Comparison of ENCODE assay signal across 8 mouse cellular contexts in the genomic region with DNA sequence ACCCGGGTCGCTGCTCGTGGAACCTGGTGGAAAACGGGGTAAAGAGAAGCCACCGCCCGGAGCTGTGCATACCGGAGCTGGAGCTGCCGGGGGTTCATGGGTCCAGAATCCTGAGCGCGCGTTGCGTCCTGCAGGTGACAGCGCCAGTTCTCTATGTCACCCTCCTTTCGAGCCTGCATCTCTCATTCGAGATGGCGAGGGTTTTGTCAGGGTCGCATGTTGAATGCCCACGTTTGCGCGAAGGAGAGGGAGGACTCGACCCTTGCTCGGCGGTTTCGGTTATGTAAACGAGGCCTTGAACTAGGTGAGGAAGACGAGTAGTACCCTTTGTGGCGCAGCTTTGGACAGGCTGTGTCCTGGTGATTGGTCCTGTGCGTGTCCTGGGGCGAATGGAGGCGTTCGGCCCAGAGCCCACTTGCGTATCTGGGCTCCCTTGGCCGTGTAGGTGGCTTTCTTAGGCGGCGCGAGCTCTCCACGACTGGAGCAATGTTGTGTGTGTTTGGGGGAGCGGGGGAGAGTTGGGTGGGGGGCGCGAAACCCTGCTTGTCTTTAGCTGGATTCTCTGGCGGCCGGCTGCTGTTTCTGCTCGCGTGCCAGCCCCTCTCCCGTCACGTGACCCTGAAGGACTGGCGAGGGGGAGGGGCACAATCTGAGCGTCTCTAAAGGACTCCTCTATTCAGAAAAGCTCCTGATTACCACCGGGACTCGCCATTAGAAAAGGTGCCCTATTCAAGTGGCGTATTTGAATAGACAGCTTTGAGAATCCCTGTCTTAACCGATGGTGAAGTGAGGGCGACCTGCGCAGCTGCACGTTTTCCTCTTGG. TPM values are rescaled to one million over a fixed set of nuclear protein-coding genes. Genes with fewer than 3 reads are reported as not detected.
A peak's percentile ranks its signal among the peaks of the same experiment; 100 is the strongest.
DNase-seq lines count a peak whose midpoint lies in the region; ATAC-seq and TF ChIP-seq lines count a peak whose summit lies in the region.

No protein-coding gene starts in this region.

- ATAC-seq in CD4-positive, CD25-positive, alpha-beta regulatory T cell, adult 4 months = peak; percentile 14
- ATAC-seq in hematopoietic stem cell, adult 5-6 weeks (replicated peaks in 1 of 2; ENCODE audit: insufficient read depth in 1 of 2, low FRiP score in 2 of 2, low TSS enrichment in 1 of 2, low read depth in 1 of 2, poor library complexity in 2 of 2, severe bottlenecking in 2 of 2) = 0 out of 4 replicates have a peak, but pooled peaks have one; percentile 3 to 6

- H3K27ac ChIP-seq in cerebellum, adult 2 months (ENCODE audit: insufficient read depth, low read length) = peak overlapping the region; percentile 52
- peak overlapping the region; percentile 64 for H3K27ac ChIP-seq in olfactory bulb, adult 2 months (ENCODE audit: insufficient read depth, low read depth, low read length)

- H3K4me3 ChIP-seq in cerebellum, adult 2 months (replicated peaks; ENCODE audit: insufficient read depth, low read depth, low read length) = peak overlapping the region; percentile 63
- H3K4me3 ChIP-seq in lung, adult 2 months (replicated peaks; ENCODE audit: extremely low read depth, low read depth, low read length) = peak overlapping the region; percentile 72
- H3K4me3 ChIP-seq in olfactory bulb, adult 2 months (ENCODE audit: insufficient read depth, low read depth, low read length) = peak overlapping the region; percentile 75

- no peaks in the 10 kb centered on the region for H3K27me3 ChIP-seq in cerebellum, adult 2 months (ENCODE audit: control insufficient read depth, insufficient read depth, low read length)

- DNase-seq in cerebellum, adult 2 months = peak; percentile 86
- peak; percentile 45 for DNase-seq in forelimb bud, embryonic 11.5 days (ENCODE audit: low read depth, low spot score)
- DNase-seq in layer of hippocampus, adult 8-10 months (ENCODE audit: low spot score in 2 of 2) = peak; percentile 78 to 85
- peak; percentile 76 for DNase-seq in lung, adult 2 months
- DNase-seq in thymus, postnatal 0 days (ENCODE audit: low spot score) = peak; percentile 35

- H3K4me1 ChIP-seq in cerebellum, adult 2 months (ENCODE audit: control insufficient read depth, insufficient read depth, low read length) = peaks cover 10% of the 10 kb centered on the region; the same call in 1 of the 2 replicates
- H3K4me1 ChIP-seq in lung, adult 2 months (ENCODE audit: control insufficient read depth, insufficient read depth, low read length) = no peaks in the 10 kb centered on the region
- H3K4me1 ChIP-seq in olfactory bulb, adult 2 months (ENCODE audit: control insufficient read depth, insufficient read depth, low read length) = peaks cover 11% of the 10 kb centered on the region

- under 1% methylated on average over 55 of the region's 55 CpGs for WGBS in cerebellum, adult 2 months
- WGBS in lung, adult 2 months = 1% methylated on average over 55 of the region's 55 CpGs
- under 1% methylated on average over 55 of the region's 55 CpGs for WGBS in olfactory bulb, adult 2 months

- TF ChIP-seq POLR2A in cerebellum, adult 2 months (IDR thresholded peaks at IDR 0.05; ENCODE audit: borderline replicate concordance, insufficient read depth, low read length) = no peak
- TF ChIP-seq POLR2A in lung, adult 2 months (IDR thresholded peaks at IDR 0.05; ENCODE audit: borderline replicate concordance, extremely low read depth, low read depth, low read length) = no peak
- no peak for TF ChIP-seq POLR2A in olfactory bulb, adult 2 months (IDR thresholded peaks at IDR 0.05; ENCODE audit: insufficient read depth, low read depth, low read length)

- no peak for TF ChIP-seq CTCF in cerebellum, adult 2 months (IDR thresholded peaks at IDR 0.05; ENCODE audit: borderline replicate concordance, insufficient read depth, low read depth, low read length)
- no peak for TF ChIP-seq CTCF in lung, adult 2 months (IDR thresholded peaks at IDR 0.05; ENCODE audit: insufficient read depth, low read length)
- no peak for TF ChIP-seq CTCF in olfactory bulb, adult 2 months (IDR thresholded peaks at IDR 0.05; ENCODE audit: insufficient read depth, low read depth, low read length)

RNA-seq across cellular contexts. Expression of a gene that starts 0.8 kb away (rescaled TPM):
- polyA plus RNA-seq in CD4-positive, CD25-positive, alpha-beta regulatory T cell, adult 4 months (2017; shearing (Covaris generic)) = 1 to 10 TPM in 1 of 2 experiments, under 1 TPM in 1; 0.67 to 1.7 TPM
- polyA plus RNA-seq in cerebellum, adult 2 months (2012; rRNA removed) = 178 and 180 TPM in 2 replicates
- total RNA-seq in hematopoietic stem cell, adult 5-6 weeks (2017) = 0.44 TPM in 1 of 2 replicates, not detected in the other
- total RNA-seq in layer of hippocampus, adult 8-10 months (2022) = 100 to 1,000 TPM; 243 to 278 (median 268) TPM
- polyA plus RNA-seq in lung, adult 2 months (2012; rRNA removed) = 13.2 and 13.4 TPM in 2 replicates
- 59.6 and 120 TPM in 2 replicates for polyA plus RNA-seq in olfactory bulb, adult 2 months (2012; ENCODE audit: insufficient read depth, insufficient read length, low replicate concordance, missing spikeins)
- polyA plus RNA-seq in thymus, postnatal 0 days (2015; fragmentation: Nextera tagmentation; extraction: Ambion mirVana) = 1.9 and 2.0 TPM in 2 replicates

RNA-seq across cellular contexts. Expression of a gene that starts 46.4 kb away (rescaled TPM):
- polyA plus RNA-seq in CD4-positive, CD25-positive, alpha-beta regulatory T cell, adult 4 months (2017; shearing (Covaris generic)) = not detected
- polyA plus RNA-seq in cerebellum, adult 2 months (2012; rRNA removed) = not detected in 2 replicates
- total RNA-seq in hematopoietic stem cell, adult 5-6 weeks (2017) = not detected in 2 replicates
- total RNA-seq in layer of hippocampus, adult 8-10 months (2022) = not detected
- polyA plus RNA-seq in lung, adult 2 months (2012; rRNA removed) = not detected in 2 replicates
- not detected in 2 replicates for polyA plus RNA-seq in olfactory bulb, adult 2 months (2012; ENCODE audit: insufficient read depth, insufficient read length, low replicate concordance, missing spikeins)
- not detected in 2 replicates for polyA plus RNA-seq in thymus, postnatal 0 days (2015; fragmentation: Nextera tagmentation; extraction: Ambion mirVana)

RNA-seq across cellular contexts. Expression of a gene that starts 52.1 kb away (rescaled TPM):
- 10 to 100 TPM; 10.2 to 11.0 TPM for polyA plus RNA-seq in CD4-positive, CD25-positive, alpha-beta regulatory T cell, adult 4 months (2017; shearing (Covaris generic))
- polyA plus RNA-seq in cerebellum, adult 2 months (2012; rRNA removed) = 8.2 and 9.7 TPM in 2 replicates
- total RNA-seq in hematopoietic stem cell, adult 5-6 weeks (2017) = 8.9 and 11.8 TPM in 2 replicates
- total RNA-seq in layer of hippocampus, adult 8-10 months (2022) = 1 to 10 TPM; 1.0 to 2.4 (median 1.1) TPM
- polyA plus RNA-seq in lung, adult 2 months (2012; rRNA removed) = 1.2 and 1.3 TPM in 2 replicates
- not detected in 2 replicates for polyA plus RNA-seq in olfactory bulb, adult 2 months (2012; ENCODE audit: insufficient read depth, insufficient read length, low replicate concordance, missing spikeins)
- 15.7 and 16.7 TPM in 2 replicates for polyA plus RNA-seq in thymus, postnatal 0 days (2015; fragmentation: Nextera tagmentation; extraction: Ambion mirVana)

Comparison
In these comparisons a context has a peak if more than half of its experiments do, and no peak if none do; other contexts are left out.
1. Peak in every context shown above with its lines: DNase-seq, ATAC-seq, H3K4me3 ChIP-seq and H3K27ac ChIP-seq.
2. DNase-seq: peak in every context shown above with its lines; median percentile 86 in cerebellum, adult 2 months; 82 in layer of hippocampus, adult 8-10 months; 76 in lung, adult 2 months; 45 in forelimb bud, embryonic 11.5 days; 35 in thymus, postnatal 0 days.